Mouse (Mus musculus) embryonic fibroblast, embryonic 13.5 days (primary cell): Measurements from ENCODE around the gene Cfl2.

Experiments used
- CTCF ChIP-seq: IDR thresholded peaks from 2 replicates; pipeline ENCODE4 v1.5.1; 2011; ENCODE audit warnings: mild to moderate bottlenecking, control low read depth, low read length, moderate library complexity, borderline replicate concordance; ENCODE audit not compliant: insufficient read depth
- POLR2A ChIP-seq: IDR thresholded peaks from 2 replicates; pipeline ENCODE4 v1.6.1; 2011; ENCODE audit warnings: low read depth, mild to moderate bottlenecking, control low read depth, low read length, moderate library complexity

- no peak for TF ChIP-seq CTCF
- no peak for TF ChIP-seq POLR2A
Measured at GRCm38 (mm10) chr12:54910387-54910786, 47.7 kb upstream of the Cfl2 start.
